24 mouse cellular contexts compared by ENCODE assay signal in the genomic region with DNA sequence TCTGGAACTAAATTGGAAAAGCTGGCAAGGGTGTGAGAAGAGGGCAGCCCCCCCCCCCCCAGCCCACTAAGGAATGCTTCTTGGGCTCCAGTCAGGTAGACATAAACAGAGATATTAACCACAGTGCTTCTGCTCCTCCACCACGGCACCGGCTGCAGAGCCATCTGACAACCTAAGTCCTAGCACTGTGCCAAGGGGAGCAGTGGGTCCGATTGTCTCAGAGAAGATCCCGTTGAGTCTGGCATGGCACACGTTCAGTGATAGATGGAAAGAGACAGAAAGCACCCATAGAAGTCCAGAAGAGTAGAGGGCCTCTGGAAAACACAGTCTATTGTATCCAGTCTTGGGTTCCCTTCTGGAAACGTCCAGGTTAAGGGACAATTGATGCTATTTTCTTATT.
"Had no signal": no experiment of that assay in that cellular context is flagged by ENCODE, and none has a peak within 500 bp of the region (broad histone marks: within the 10 kb centered on the region; RNA-seq: fewer than 3 reads in every experiment).

No protein-coding gene starts in this region.

- H3K9ac ChIP-seq: heart, embryonic 12.5 days; hindbrain, embryonic 12.5 days; hindbrain, embryonic 14.5 days; intestine, embryonic 15.5 days; limb, embryonic 12.5 days; liver, embryonic 13.5 days; liver, embryonic 15.5 days; liver, postnatal 0 days had no signal

- H3K4me3 ChIP-seq: gastrocnemius, adult 2 months; heart, embryonic 10.5 days; heart, embryonic 12.5 days; hindbrain, embryonic 10.5 days; hindbrain, embryonic 12.5 days; intestine, embryonic 15.5 days; layer of hippocampus, adult 2 months; left cerebral cortex, adult 2 months; limb, embryonic 10.5 days; limb, embryonic 12.5 days; liver, embryonic 13.5 days; liver, embryonic 15.5 days had no signal

- H3K27me3 ChIP-seq: heart, embryonic 12.5 days; hindbrain, embryonic 12.5 days; intestine, embryonic 15.5 days; limb, embryonic 12.5 days; liver, embryonic 13.5 days; liver, embryonic 15.5 days had no signal

- H3K4me1 ChIP-seq: heart, embryonic 10.5 days; hindbrain, embryonic 12.5 days; intestine, embryonic 15.5 days; liver, embryonic 13.5 days; liver, embryonic 15.5 days had no signal

- H3K36me3 ChIP-seq: heart, embryonic 10.5 days; heart, embryonic 12.5 days; hindbrain, embryonic 10.5 days; hindbrain, embryonic 12.5 days; intestine, embryonic 15.5 days; limb, embryonic 10.5 days; limb, embryonic 12.5 days; liver, embryonic 13.5 days; liver, embryonic 15.5 days had no signal

- DNase-seq: gastrocnemius, adult 2 months; gastrocnemius, postnatal 10 days; gastrocnemius, postnatal 25 days; heart, postnatal 10 days; heart, postnatal 4 days; kidney, adult 18-20 months; kidney, adult 8-10 months; kidney, postnatal 10 days; kidney, postnatal 25 days; kidney, postnatal 4 days; liver; liver, embryonic 13.5 days; liver, postnatal 0 days had no signal

- H3K27ac ChIP-seq: gastrocnemius, adult 2 months; heart, embryonic 10.5 days; hindbrain, embryonic 10.5 days; hindbrain, embryonic 12.5 days; hindbrain, embryonic 14.5 days; intestine, embryonic 15.5 days; layer of hippocampus, adult 2 months; left cerebral cortex, adult 2 months; limb, embryonic 10.5 days; limb, embryonic 12.5 days; liver, embryonic 13.5 days; liver, embryonic 15.5 days had no signal
